Mouse (Mus musculus) embryonic fibroblast, embryonic 13.5 days (primary cell): ENCODE data around the gene Prg2.

Experiments
- CTCF ChIP-seq: IDR thresholded peaks from 2 replicates; pipeline ENCODE4 v1.5.1; 2011; ENCODE audit warnings: mild to moderate bottlenecking, control low read depth, low read length, moderate library complexity, borderline replicate concordance; ENCODE audit not compliant: insufficient read depth
- POLR2A ChIP-seq: IDR thresholded peaks from 2 replicates; pipeline ENCODE4 v1.6.1; 2011; ENCODE audit warnings: low read depth, mild to moderate bottlenecking, control low read depth, low read length, moderate library complexity

DNA sequence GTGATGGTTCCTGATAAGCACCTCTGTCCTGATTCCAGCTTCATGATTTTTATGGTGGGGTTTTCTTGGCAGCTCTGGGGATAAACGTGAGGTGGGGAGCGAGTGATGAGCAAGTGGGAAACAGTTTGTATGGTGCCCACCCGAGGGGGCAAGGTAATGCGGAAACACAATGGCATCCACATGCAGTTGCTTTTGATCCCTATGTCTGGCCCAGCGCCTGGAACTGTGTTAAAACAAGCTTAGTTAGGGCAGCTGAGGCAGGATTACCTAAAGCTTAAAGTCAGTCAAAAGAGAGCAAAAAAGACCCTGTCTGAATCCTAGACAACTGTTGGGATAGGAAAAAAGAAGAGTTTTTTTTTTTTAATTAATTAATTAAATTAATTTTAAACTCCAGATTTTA is 45.2 kb upstream of the Prg2 start:
- no peak for TF ChIP-seq CTCF
- TF ChIP-seq POLR2A = no peak
